Mouse (Mus musculus) hindbrain, embryonic 12.5 days (tissue): Measurements from ENCODE around the gene Smox. TPM values are rescaled to one million over a fixed set of nuclear protein-coding genes. Genes with fewer than 3 reads are reported as not detected.

Source experiments
- ATAC-seq: fragments of 200-750 bp; cut with Nextera tagmentation; 2 replicates; pipeline ENCODE4 v1.8.0; 2017; ENCODE audit warnings: moderate TSS enrichment; ENCODE audit not compliant: low FRiP score
- H3K27ac ChIP-seq: fragments of 300-500 bp; sonication (generic); 2 replicates; pipeline ENCODE4 v1.5.1; 2016; ENCODE audit warnings: mild to moderate bottlenecking
- H3K27me3 ChIP-seq: fragments of 300-500 bp; sonication (generic); 2 replicates; pipeline ENCODE4 v1.6.1; 2016; ENCODE audit warnings: mild to moderate bottlenecking
- H3K36me3 ChIP-seq: fragments of 300-500 bp; sonication (generic); 2 replicates; pipeline ENCODE4 v1.6.1; 2016; ENCODE audit warnings: mild to moderate bottlenecking
- H3K4me1 ChIP-seq: fragments of 300-500 bp; sonication (generic); 2 replicates; pipeline ENCODE4 v1.6.1; 2016
- H3K4me2 ChIP-seq: fragments of 300-500 bp; sonication (generic); replicated peaks from 2 replicates; pipeline ENCODE4 v1.6.1; 2016; ENCODE audit warnings: mild to moderate bottlenecking
- H3K4me3 ChIP-seq: fragments of 300-500 bp; sonication (generic); 2 replicates; pipeline ENCODE4 v1.5.1; 2016; ENCODE audit warnings: mild to moderate bottlenecking
- H3K9ac ChIP-seq: fragments of 300-500 bp; sonication (generic); 2 replicates; pipeline ENCODE4 v1.6.1; 2016; ENCODE audit warnings: mild to moderate bottlenecking, moderate library complexity
- H3K9me3 ChIP-seq: fragments of 300-500 bp; sonication (generic); replicated peaks from 2 replicates; pipeline ENCODE4 v1.6.1; 2016; ENCODE audit warnings: mild to moderate bottlenecking
- WGBS: fragments of 180-500 bp; shearing (Covaris S2); methylation state at CpG from one replicate; pipeline ENCODE4 v1.1.7; 2016; 5-methylcytosine and 5-hydroxymethylcytosine counted together
- polyA plus RNA-seq: library from polyadenylated mRNA; unstranded; fragments of >200 nt; fragmentation: Nextera tagmentation; extraction: Ambion mirVana; gene quantifications from 2 replicates; pipeline ENCODE4 v1.2.1, GENCODE M21; 2016

Smox gene
- polyA plus RNA-seq, 1 experiment from 2014 or later, result 49.3 TPM

DNA sequence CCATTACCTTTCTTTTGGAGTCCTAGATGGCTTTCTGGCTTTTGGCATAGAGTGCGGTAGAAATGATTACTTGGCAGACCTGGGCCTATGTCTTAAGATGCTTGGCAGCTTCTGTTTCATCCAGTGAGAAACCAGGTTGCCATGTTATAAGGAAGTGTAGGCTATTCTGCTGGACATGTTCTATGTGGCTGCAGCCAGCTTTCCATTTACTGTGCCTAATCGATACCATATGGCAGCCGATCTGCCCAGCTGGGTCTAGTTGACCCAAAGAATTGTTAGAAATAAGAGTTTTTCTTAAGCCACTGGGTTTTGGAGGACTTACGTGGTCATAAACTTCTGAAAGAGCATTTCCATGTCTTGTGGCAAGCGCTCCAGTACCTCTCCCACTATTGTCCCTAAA lies 4.0 kb upstream of the Smox start:
- no peak overlapping the region for H3K4me2 ChIP-seq
- no peak overlapping the region for H3K27ac ChIP-seq
- 0 out of 2 replicates have a peak, but pooled peaks cover 5% of the 10 kb centered on the region for H3K27me3 ChIP-seq
- no peaks in the 10 kb centered on the region for H3K4me1 ChIP-seq
- 79% methylated on average over 5 of the region's 5 CpGs for WGBS
- no peak for ATAC-seq
- no peaks in the 10 kb centered on the region for H3K9me3 ChIP-seq
- no peak overlapping the region for H3K9ac ChIP-seq
- H3K4me3 ChIP-seq, result no peak overlapping the region
- no peaks in the 10 kb centered on the region for H3K36me3 ChIP-seq

- WGBS, result 77% methylated on average over 4 of the region's 4 CpGs
Measured at GRCm38 (mm10) chr2:131488261-131488660, 3.0 kb upstream of the Smox start.

DNA sequence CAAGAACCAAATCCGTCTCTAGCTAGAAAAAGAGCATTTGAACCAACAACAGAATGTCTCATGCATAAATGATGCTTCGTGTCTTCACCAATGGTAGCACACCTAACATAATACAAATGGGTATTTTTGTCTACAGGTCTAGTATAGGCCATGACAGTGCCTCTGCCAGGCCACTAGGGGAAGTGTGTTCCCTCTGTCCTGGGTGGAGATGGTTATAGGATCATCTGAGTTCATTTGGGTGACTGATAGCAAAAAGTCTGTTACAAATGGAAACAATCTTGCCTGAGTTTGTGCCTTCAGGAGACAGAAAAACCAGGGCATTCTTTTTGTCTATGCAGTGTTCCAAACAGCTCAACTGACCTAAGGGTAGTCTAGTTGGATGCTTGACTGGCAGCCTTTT lies 2.4 kb upstream of the Smox start:
- Histone ChIP-seq H3K4me3 (no peak overlapping the region), H3K27me3 (0 out of 2 replicates have a peak, but pooled peaks cover 5% of the 10 kb centered on the region), H3K36me3 (no peaks in the 10 kb centered on the region), H3K9ac (no peak overlapping the region), H3K9me3 (no peaks in the 10 kb centered on the region), H3K27ac (no peak overlapping the region), H3K4me1 (peaks cover 13% of the 10 kb centered on the region), H3K4me2 (no peak overlapping the region)
- WGBS, result 72% methylated on average over 2 of the region's 2 CpGs
- no peak for ATAC-seq

More at GRCm38 (mm10) chr2:131488261-131488660, 3.0 kb upstream of the Smox start:
- no peak for ATAC-seq
- Histone ChIP-seq H3K27ac (no peak overlapping the region), H3K27me3 (0 out of 2 replicates have a peak, but pooled peaks cover 5% of the 10 kb centered on the region), H3K36me3 (no peaks in the 10 kb centered on the region), H3K4me1 (peaks cover 8% of the 10 kb centered on the region), H3K4me2 (no peak overlapping the region), H3K9me3 (no peaks in the 10 kb centered on the region), H3K4me3 (no peak overlapping the region), H3K9ac (no peak overlapping the region)

DNA sequence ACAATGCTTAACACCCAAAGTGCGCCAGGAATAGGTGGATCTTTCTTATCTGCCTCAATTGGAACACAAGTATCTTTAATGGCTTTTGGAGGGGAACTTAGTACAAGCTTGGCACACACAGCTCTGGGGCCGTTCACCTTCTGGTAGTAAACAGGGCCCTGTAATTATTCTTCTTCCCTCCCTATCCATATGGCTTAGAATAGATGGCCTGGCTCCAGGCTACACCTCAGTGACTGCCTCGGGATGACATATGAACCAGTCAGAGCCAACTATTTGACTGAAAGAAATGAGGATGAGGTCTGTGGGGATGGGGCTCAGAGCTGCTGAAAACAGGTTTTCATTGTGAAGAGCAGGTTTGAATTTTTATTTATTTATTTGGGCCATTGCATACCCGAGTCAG lies 1.7 kb upstream of the Smox start:
- H3K9ac ChIP-seq, result no peak overlapping the region
- ATAC-seq, result no peak
- H3K4me2 ChIP-seq, result no peak overlapping the region
- H3K27me3 ChIP-seq, result 0 out of 2 replicates have a peak, but pooled peaks cover 5% of the 10 kb centered on the region
- H3K27ac ChIP-seq, result no peak overlapping the region
- no peaks in the 10 kb centered on the region for H3K36me3 ChIP-seq
- WGBS, result 79% methylated on average over 4 of the region's 4 CpGs
- H3K9me3 ChIP-seq, result no peaks in the 10 kb centered on the region
- no peak overlapping the region for H3K4me3 ChIP-seq
- peaks cover 13% of the 10 kb centered on the region for H3K4me1 ChIP-seq

- Histone ChIP-seq H3K4me3 (peak overlapping the region; percentile 86), H3K27ac (peak overlapping the region; percentile 77), H3K4me2 (peak overlapping the region; percentile 96), H3K9ac (peak overlapping the region; percentile 94), H3K4me1 (peaks cover 19% of the 10 kb centered on the region), H3K9me3 (no peaks in the 10 kb centered on the region), H3K27me3 (0 out of 2 replicates have a peak, but pooled peaks cover 5% of the 10 kb centered on the region), H3K36me3 (no peaks in the 10 kb centered on the region)
- ATAC-seq, result peak; percentile 94
- under 1% methylated on average over 71 of the region's 102 CpGs for WGBS
Measured at GRCm38 (mm10) chr2:131491707-131492595, 655 bp downstream of the Smox start.

DNA sequence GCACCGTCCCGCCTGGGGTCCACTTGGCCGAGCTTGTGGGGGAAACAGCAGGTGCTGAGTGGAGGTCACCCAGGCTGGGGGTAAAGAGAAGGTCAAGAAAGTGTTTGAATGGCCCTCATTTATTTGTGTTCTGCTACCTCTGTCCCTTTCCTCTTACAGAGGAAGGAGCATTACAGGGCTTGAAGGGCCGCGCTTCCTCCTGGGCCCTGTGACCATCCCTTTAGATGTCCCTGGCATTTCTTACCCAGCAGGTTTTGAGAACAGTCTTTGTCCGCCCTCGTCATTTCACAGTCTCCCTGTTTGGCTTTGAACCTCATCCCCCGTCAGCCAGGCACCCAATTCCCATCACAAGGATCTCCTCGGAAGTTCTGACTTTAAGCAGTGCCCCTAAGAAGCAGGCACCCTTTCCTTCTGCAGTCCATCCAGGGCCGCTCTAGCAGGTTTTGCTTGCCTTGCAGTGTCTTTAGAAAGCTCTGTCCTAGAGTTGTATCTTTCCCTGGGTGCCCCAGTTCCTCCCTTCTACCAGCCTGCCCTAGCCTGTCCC lies 1.4 kb downstream of the Smox start:
- peak; percentile 19 for ATAC-seq
- Histone ChIP-seq H3K4me2 (peak overlapping the region; percentile 96), H3K9me3 (no peaks in the 10 kb centered on the region), H3K27me3 (0 out of 2 replicates have a peak, but pooled peaks cover 5% of the 10 kb centered on the region), H3K36me3 (no peaks in the 10 kb centered on the region), H3K4me1 (peaks cover 24% of the 10 kb centered on the region), H3K4me3 (peak overlapping the region; percentile 86), H3K27ac (0 out of 2 replicates have a peak overlapping the region, but pooled peaks have one; percentile 77), H3K9ac (peak overlapping the region; percentile 94)
- WGBS, result 8% methylated on average over 10 of the region's 10 CpGs

DNA sequence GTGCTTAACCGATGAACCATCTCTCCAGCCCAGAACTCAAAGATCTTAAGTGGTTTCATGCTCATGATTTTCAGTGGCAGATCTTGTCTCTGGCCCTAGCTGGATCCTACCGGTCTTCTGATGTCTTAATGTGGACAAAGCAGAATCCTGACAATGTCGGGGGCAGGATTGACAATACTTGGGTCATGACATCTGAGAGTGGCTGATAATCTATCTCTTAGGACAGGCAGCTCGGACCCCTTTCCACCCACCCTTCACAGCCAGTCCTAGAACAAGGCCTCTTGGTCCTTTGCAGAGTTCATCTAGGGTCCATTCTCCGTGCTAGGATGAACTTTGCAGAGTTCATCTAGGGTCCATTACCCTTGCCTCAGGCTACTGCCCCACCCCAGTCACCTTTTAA lies 2.1 kb downstream of the Smox start:
- Histone ChIP-seq H3K4me3 (0 out of 2 replicates have a peak overlapping the region, but pooled peaks have one; percentile 86), H3K4me1 (peaks cover 24% of the 10 kb centered on the region), H3K9ac (peak overlapping the region; percentile 94; the same call in 1 of the 2 replicates)

DNA sequence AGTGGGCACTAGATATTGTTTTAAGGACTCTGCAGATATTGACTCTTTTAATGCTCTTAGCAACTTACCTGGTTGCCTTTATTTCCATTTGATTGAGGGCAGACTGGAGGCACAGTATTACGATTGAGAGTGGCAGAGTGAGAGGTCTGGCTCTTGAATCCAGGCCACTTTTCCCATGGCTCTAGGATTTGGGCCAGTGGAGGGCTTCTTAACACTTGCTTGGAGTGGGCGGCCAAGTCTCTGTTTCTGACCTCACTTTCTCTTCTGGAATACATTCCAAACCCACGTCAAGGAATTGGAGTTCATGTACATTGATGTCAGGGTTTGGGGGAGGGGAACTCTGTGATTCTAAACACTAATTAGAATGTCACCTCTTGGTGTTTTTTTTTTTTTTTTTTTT lies 4.0 kb downstream of the Smox start:
- 77% methylated on average over 3 of the region's 3 CpGs for WGBS
- Histone ChIP-seq H3K36me3 (no peaks in the 10 kb centered on the region), H3K4me2 (no peak overlapping the region), H3K4me1 (peaks cover 32% of the 10 kb centered on the region), H3K27me3 (0 out of 2 replicates have a peak, but pooled peaks cover 5% of the 10 kb centered on the region), H3K4me3 (no peak overlapping the region), H3K9ac (no peak overlapping the region), H3K27ac (no peak overlapping the region), H3K9me3 (no peaks in the 10 kb centered on the region)
- ATAC-seq, result no peak

More for the DNA sequence above, 2.1 kb downstream of the Smox start:
- Histone ChIP-seq H3K4me2 (peak overlapping the region; percentile 96), H3K27me3 (0 out of 2 replicates have a peak, but pooled peaks cover 5% of the 10 kb centered on the region), H3K36me3 (no peaks in the 10 kb centered on the region), H3K9me3 (no peaks in the 10 kb centered on the region), H3K27ac (no peak overlapping the region)
- ATAC-seq, result no peak
- 47% methylated on average over 5 of the region's 5 CpGs for WGBS

DNA sequence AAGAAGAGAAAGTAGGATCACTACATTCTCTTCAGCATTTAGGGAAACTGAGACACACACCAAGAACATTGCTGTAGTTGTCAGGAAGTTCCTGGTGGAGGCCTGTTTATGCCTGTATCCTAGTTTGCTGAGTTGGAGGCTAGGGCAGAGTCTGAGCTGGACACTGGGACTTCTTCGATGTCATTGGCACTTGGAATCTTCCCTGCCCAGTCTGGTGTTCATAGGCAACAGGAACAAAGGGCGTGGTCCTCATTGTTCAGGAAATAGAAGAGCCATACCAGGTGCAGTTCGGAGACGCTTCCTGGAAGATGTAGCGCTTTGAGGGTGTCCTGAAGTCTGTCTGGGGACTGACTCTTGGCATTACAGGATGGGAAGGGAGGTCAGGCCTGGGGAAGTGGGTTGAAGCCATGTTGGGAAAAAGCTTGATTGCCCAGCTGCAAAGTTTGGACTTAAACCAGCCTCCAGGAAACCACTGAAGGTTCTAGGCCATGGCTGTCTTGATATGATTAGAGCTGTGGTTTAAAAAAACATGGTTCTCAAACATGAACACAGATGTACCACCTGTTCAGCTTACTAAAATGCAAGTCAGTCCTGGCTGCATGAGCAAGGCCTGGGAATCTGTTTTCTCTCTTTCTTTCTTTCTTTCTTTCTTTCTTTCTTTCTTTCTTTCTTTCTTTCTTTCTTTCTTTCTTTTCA lies 5.0 kb downstream of the Smox start:
- 91% methylated on average over 5 of the region's 5 CpGs for WGBS
- Histone ChIP-seq H3K4me1 (peaks cover 33% of the 10 kb centered on the region), H3K4me3 (no peak overlapping the region), H3K9ac (no peak overlapping the region), H3K27me3 (no peaks in the 10 kb centered on the region), H3K9me3 (no peaks in the 10 kb centered on the region), H3K27ac (no peak overlapping the region), H3K36me3 (no peaks in the 10 kb centered on the region), H3K4me2 (no peak overlapping the region)
- ATAC-seq, result no peak

DNA sequence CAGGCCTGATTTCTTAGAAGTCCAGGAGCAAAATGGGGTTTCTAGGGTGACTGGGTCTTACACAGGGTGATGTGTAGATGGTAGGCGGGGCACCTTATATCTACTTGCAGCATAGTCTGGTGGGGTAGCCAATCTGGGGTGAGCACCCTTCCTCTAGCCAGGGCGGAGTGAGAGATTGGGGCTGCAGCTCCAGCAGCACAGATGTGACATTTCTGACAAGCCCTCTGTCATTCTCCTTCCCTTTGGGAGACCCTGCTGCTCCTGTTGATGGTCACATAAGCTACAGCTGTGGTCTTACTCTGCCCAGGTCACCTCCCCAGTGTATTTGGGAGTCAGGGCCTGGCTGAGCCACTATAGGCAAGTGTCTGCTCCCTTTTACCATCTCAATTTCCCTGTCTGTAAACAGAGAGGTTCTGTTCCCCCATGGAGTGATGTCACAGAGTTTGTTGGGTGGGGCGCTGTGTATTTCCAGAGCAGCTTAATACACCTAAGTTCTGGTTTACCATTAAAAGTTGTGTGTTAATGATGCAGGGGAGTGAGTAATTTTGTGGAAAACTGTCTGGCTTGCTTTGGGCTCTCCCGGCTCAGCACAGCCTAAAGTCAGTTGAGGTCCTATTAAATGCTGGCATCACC lies 6.0 kb downstream of the Smox start:
- H3K36me3 ChIP-seq, result no peaks in the 10 kb centered on the region
- H3K4me2 ChIP-seq, result no peak overlapping the region
- peaks cover 40% of the 10 kb centered on the region for H3K4me1 ChIP-seq
- 86% methylated on average over 4 of the region's 4 CpGs for WGBS
- H3K9me3 ChIP-seq, result no peaks in the 10 kb centered on the region
- H3K27me3 ChIP-seq, result no peaks in the 10 kb centered on the region
- ATAC-seq, result no peak
- no peak overlapping the region for H3K9ac ChIP-seq
- H3K4me3 ChIP-seq, result no peak overlapping the region
- no peak overlapping the region for H3K27ac ChIP-seq

DNA sequence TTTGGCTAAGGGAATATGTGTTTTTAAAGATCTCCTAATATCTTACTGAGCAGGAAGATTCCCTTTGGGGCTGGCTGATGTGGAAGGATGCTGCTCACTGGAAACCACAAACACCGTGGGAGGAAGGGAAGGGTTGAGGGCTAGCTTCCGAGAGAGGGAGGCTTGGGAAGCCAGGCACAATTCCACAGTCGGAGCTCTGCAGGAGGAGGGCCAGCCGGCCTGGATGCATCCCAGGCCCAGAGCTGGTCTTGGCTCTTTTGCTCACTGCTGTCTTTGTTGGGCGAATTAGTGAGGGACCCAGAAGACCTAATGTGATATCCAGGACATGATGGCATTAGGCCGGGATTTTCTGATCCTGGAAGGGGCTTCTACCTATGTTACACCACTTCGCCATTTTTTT lies 6.9 kb downstream of the Smox start:
- no peaks in the 10 kb centered on the region for H3K36me3 ChIP-seq
- WGBS, result 66% methylated on average over 7 of the region's 7 CpGs
- H3K27ac ChIP-seq, result no peak overlapping the region
- ATAC-seq, result no peak
- H3K27me3 ChIP-seq, result no peaks in the 10 kb centered on the region
- no peak overlapping the region for H3K4me3 ChIP-seq
- H3K9me3 ChIP-seq, result no peaks in the 10 kb centered on the region
- no peak overlapping the region for H3K4me2 ChIP-seq
- H3K9ac ChIP-seq, result no peak overlapping the region
- H3K4me1 ChIP-seq, result peaks cover 35% of the 10 kb centered on the region
